Mouse (Mus musculus): ENCODE measurements around the gene Alkbh7. TPM values are rescaled to one million over a fixed set of nuclear protein-coding genes. Genes with fewer than 3 reads are reported as not detected.

Gene Alkbh7
- total RNA-seq, 2 experiments from 2014 or later, result 25.8 to 27.6 TPM

DNA sequence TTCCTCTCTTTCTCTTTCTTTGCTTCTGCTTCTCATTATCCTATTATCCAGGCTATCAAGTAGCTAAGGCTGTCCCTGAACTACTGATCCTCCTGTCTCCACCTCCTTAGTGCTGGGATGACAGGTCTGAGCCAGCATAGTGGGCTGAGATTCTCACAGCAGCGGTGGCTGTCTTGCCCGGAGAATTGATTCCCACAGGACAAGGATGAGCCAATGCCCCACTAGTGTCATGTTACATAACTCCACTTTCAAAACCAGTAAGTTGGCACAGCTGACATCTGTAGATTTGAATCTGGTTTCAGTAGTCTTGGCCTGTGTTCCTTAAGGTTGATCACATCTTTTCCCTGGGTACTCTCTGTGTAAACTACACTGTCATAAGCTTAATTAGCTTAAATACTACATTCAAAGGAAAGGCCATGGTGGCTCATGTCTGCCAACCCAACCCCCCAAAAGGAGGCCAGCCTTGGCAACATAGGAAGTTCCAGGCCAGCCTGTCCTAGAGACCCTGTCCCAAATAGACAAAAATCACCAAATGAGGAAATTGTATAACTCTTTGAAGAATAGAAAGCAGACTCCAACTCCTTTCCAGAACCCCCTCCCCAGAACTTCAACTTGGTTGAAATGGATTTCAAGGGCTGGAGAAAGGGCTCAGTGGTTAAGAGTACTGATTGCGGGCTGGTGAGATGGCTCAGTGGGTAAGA, 10.9 kb upstream of the Alkbh7 start:
- DNase-seq (ENCODE audit: low spot score in 2 of 2), result no peak

GRCm38 (mm10) chr17:56988441-56988840, 8.7 kb upstream of the Alkbh7 start:
- no peak for DNase-seq (ENCODE audit: low spot score in 2 of 2)

DNA sequence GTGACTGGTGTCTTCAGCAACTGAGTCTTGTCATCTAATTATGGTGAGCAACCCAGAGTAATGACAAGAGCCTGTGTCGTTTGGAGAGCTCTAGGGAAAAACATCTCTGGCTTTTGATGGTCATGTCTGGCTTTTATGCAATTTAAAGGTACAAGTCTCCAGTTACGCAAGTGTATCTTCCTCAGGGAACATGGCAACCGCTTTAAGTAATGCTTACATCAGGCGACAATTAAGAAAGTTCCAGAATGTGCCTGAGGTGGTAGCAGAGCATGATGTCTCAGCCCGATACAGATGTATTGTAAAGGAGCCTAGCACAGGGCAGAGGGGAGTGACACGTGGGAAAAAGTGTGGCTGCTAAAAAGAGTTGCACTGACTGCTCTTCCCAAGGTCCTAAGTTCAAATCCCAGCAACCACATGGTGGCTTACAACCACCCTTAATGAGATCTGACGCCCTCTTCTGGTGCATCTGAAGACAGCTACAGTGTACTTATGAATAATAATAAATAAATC, 8.2 kb upstream of the Alkbh7 start:
- DNase-seq (ENCODE audit: low spot score in 2 of 2), result no peak

GRCm38 (mm10) chr17:56989467-56990114, 7.5 kb upstream of the Alkbh7 start:
- DNase-seq (ENCODE audit: low spot score in 2 of 2), result peak in 1 of 2 experiments; percentile 91

DNA sequence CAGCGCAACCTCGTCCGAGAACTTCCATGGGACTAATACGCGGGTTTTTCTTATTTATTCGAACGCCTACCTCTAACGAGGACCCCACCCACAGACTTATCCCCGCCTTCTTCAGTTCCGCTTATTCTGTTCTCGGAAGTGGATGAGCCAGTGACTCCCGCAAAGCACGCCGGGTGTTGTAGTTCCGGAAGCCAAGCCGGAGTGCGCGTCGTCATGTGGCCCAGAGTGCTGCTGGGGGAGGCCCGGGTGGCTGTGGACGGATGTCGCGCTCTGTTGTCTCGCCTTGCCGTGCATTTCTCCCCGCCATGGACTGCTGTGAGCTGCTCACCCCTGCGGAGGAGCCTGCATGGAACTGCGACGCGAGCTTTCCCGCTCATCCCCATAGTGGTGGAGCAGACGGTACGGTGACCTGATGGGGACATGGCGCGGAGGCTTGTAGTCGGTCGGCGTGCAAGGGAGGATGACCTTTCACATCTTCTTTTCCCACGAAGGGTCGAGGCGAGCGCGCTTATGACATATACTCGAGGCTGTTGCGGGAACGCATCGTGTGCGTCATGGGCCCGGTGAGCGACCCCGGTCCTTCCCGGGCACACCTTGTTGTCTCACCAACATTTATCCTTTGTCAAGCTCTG, 6.9 kb upstream of the Alkbh7 start, which contains the start of gene Clpp:
Clpp (plus strand) TSS at position 191 of the 632 bp plus-strand sequence.
- DNase-seq (ENCODE audit: low spot score in 2 of 2), result peak; percentile 95 to 98

GRCm38 (mm10) chr17:56990966-56991365, 6.2 kb upstream of the Alkbh7 start:
- no peak for DNase-seq (ENCODE audit: low spot score in 2 of 2)

GRCm38 (mm10) chr17:56995046-56995445, 2.1 kb upstream of the Alkbh7 start:
- DNase-seq (ENCODE audit: low spot score in 2 of 2), result no peak

- DNase-seq (ENCODE audit: low spot score in 2 of 2), result no peak
These were observed 633 bp upstream of the Alkbh7 start for GRCm38 (mm10) chr17:56996506-56996905.

GRCm38 (mm10) chr17:56999414-56999813, 2.3 kb downstream of the Alkbh7 start:
- DNase-seq (ENCODE audit: low spot score in 2 of 2), result no peak

DNA sequence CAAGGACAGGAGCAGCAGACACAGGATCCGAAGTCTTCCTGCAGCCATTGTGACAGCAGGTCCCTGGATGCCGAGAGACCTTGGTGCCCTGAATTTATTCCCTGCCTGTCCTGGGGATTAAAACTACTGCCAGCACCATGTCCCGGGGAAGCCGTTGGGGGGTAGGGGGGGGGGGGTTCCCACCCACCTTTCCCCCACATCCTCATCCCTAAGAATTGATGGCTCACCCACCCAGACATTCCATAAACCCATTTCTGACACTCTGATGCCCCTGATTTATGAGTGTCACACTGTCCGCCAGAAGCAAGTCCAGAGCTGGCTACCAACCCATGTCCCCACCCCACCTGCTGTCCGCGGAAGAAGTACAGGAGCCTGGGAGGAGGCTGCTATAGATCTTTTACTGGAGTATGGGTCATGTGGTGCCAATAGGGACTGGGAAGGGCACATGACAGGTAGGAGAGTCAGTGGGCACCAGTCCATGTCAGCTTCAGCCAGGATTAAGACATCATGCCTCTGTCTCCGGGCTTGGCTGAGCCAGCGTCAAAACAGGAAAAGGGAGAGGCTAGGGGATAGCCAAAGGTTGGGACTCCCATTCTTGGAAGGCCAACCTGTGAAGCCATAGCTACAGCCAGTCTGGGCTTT, 3.0 kb downstream of the Alkbh7 start, which contains the start of gene Pspn:
Pspn (minus strand) TSS at position 51 of the 642 bp plus-strand sequence.
- DNase-seq (ENCODE audit: low spot score in 2 of 2), result no peak

GRCm38 (mm10) chr17:57001228-57001627, 4.1 kb downstream of the Alkbh7 start:
- DNase-seq (ENCODE audit: low spot score in 2 of 2), result no peak

DNA sequence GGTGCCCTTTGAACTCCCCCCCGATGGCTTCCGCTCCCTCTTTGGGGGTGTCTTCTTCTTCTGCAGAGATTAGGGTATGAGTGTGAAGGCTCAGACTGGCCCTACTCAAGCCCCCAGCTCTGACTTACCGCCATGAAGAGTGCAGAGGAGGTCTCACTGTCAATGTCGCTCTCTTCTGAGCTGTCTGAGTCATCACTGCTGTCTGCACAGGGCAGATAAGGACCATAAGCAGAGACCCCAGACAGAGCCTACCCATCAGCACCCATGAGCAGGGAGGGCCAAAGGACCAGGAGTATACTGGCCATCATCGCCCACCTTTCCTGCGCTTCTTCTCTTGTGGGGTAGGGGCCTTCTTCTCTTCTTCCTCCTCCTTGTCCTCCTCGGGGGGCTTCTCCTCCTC, 6.9 kb downstream of the Alkbh7 start:
- no peak for DNase-seq (ENCODE audit: low spot score in 2 of 2)

DNA sequence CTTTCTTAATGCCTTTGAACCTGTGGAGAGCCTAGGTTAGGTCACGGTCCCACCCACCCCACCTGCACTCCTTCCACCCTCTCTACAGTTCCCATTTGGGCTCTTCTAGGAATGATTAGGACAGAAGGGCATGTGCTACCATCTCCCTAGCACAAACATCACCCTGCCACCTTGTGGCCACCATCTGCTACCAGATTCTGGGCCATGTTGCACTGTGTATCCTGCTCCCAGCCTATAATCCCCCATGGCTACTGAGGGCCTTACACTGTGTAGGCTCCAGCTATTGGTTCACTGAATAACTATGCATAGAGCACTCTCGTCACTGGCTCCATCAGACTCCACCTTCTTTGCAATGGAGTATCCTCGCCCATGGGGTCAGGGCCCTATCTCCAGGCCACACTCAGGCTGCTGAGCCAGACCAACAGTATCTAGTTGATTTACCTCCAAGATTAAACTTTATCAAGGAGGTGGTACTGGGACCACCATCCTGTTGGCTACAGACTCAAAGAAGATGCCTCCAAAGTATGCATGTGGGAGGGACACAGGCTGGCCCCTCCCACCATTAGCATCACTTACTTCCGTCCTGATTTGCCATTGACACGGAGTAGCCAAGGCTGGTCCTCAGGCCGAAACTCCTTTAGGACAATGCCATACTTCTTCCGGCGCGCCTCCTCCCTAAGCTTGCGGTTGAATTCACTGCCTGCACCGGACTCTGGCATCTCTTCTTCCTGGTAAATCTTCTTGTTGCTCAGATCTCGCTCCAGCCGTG, 10.2 kb downstream of the Alkbh7 start:
- DNase-seq (ENCODE audit: low spot score in 2 of 2), result no peak

DNA sequence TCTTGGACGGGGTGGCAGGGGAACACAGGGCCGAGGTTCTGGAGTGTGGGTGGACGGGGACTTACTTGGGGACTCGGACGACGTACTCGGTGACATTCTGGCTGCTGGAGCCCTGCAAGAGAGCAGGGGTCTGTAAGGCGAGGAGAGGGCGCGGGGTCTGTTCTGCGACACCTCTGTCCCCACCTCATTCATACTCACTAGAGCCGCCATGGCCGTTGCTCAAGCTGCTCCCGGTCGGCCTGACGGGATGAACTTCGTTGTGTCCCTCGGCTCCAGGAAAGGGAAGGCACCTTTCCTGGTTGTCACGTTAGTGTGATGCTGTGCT, 13.7 kb downstream of the Alkbh7 start:
- DNase-seq (ENCODE audit: low spot score in 2 of 2), result no peak

DNA sequence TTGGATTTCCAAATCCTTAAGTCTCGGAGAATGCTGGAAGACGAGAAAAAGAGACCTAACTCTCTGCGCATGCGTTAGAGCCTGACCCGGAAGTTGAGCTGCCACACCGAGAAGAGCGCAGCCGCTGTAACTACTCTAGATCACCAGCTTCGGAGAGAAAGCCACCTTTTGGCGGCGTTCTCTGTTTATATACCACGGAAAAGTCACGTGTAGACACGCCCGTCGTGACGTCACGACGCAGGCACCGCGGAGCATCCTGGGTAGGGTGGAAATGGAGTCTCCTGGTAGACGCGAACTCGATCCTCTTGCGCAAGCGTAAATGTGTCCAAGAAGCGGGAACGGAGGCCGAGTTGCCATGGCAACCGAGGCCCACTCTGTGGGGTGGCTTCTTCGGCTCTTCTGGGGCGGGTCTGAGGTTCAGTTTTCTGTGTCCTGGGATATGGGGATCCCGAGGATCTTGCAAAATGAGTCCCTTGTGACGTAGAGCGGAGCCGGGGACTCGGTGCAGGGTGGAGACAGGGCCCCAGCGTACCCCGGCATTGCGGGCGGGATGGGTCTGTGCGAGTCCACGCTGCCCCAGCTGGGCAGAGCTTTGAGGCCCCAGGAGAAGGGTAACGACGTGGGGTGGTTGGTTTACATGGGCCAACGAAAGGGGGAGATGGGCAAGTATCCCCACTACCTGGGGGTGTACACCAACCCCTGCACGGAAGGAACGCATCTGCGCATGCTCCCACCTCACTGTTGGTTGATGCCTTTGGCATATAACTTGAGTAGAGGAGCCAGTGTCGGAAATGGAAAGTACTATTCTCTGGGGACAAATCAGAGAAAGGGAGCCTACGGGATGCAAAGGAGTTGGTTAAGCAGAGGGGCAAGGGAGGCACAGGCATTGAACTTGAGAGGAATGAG, 14.3 kb downstream of the Alkbh7 start, which contains the start of the genes Gtf2f1 and Gm17949:
Gtf2f1 (minus strand) TSS at position 53 of the 906 bp plus-strand sequence.
Gm17949 (plus strand) TSS at position 234 of the 906 bp plus-strand sequence.
- peak; percentile 91 to 99 for DNase-seq (ENCODE audit: low spot score in 2 of 2)

DNA sequence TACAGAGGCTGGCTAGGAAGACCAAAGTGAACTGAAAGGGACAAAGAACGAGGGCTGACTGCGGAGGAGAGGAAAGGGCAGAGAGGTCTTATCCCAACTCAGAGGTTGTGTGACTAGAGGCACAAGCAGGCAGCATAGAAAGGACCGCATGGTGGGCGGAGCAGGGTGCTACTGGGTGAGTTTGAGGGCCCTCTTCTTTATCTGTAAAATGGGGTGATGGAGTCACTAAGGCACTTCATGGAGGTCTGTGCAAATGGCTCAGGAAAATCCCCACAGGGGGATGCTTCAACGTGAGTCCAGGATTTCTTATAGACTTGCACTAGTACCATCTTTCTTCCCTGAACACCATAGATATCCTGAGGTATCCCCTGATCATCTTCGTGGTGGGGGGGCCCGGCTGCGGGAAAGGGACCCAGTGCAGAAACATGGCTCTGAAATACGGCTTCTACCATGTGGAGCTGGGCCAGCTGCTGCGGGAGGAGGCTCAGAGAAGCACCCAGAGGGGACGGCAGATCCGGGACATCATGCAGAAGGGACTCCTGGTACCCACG, 15.2 kb downstream of the Alkbh7 start:
- no peak for DNase-seq (ENCODE audit: low spot score in 2 of 2)

DNA sequence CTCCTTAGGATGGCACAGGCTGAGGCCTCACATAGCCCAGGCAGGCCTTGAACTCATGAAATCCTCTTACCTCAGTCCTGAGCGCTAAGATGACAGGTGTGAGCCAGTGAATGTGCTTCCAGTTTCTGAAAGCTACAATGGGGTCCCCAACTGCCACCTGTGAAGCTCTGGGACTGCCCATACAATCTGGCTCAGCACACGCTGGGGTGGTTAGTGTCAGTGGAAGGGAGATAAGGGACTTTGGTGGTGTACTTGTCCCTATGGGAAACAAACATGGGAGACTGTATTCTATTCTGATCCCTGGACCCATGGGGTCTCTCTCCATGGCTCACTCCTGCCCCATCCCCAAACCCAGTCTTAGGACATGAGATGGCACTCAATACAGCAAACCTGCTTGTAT, 22.6 kb downstream of the Alkbh7 start:
- DNase-seq (ENCODE audit: low spot score in 2 of 2), result no peak

- DNase-seq (ENCODE audit: low spot score in 2 of 2), result no peak
These were observed 23.8 kb downstream of the Alkbh7 start for GRCm38 (mm10) chr17:57020960-57021359.

- no peak for DNase-seq (ENCODE audit: low spot score in 2 of 2)
These were observed 30.3 kb downstream of the Alkbh7 start for GRCm38 (mm10) chr17:57027471-57027870.

Measured in layer of hippocampus, adult 18-20 months (tissue).